9 mouse cellular contexts compared by ENCODE assay signal in the genomic region with DNA sequence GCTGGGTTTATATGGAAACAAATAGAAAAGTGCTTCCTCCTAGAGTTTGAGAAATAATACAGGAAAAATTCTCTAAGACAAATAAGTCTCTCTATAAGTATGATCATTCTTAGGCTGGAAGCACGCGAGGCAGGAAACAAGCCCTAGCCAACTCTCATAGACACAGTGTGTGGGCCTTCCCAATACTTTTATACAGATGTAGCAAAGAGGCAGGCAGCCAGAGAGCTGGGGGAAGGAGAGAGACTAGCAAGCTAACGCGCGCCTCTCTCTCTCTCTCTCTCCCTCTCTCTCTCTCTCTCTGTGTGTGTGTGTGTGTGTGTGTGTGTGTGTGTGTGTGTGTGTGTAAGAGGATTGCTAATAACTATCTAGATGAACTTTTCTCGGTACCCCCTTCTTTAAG. TPM values are rescaled to one million over a fixed set of nuclear protein-coding genes. Genes with fewer than 3 reads are reported as not detected.
A peak's percentile ranks its signal among the peaks of the same experiment; 100 is the strongest.
DNase-seq lines count a peak whose midpoint lies in the region; ATAC-seq and TF ChIP-seq lines count a peak whose summit lies in the region.
"Had no signal": no experiment of that assay in that cellular context is flagged by ENCODE, and none has a peak within 500 bp of the region (broad histone marks: within the 10 kb centered on the region; RNA-seq: fewer than 3 reads in every experiment).

No protein-coding gene starts in this region.

- 45% methylated on average over 6 of the region's 6 CpGs for WGBS in kidney, embryonic 16.5 days
- WGBS in embryonic facial prominence, embryonic 15.5 days = 10% methylated on average over 3 of the region's 6 CpGs
- WGBS in hindbrain, postnatal 0 days = 48% methylated on average over 6 of the region's 6 CpGs
- 39% methylated on average over 5 of the region's 6 CpGs for WGBS in midbrain, embryonic 14.5 days

- peak overlapping the region; percentile 64 for H3K4me3 ChIP-seq in kidney, embryonic 16.5 days (ENCODE audit: low read length)
- peak overlapping the region; percentile 56 for H3K4me3 ChIP-seq in embryonic facial prominence, embryonic 15.5 days (replicated peaks)
- no peak overlapping the region; the same call in 1 of the 2 replicates for H3K4me3 ChIP-seq in hindbrain, postnatal 0 days (ENCODE audit: low read length)
- peak overlapping the region; percentile 45; the same call in 1 of the 2 replicates for H3K4me3 ChIP-seq in midbrain, embryonic 14.5 days (replicated peaks; ENCODE audit: low read depth, low read length)

- H3K9ac ChIP-seq in kidney, embryonic 16.5 days (replicated peaks; ENCODE audit: low read length) = peak overlapping the region; percentile 80; the same call in 1 of the 2 replicates
- no peak overlapping the region for H3K9ac ChIP-seq in embryonic facial prominence, embryonic 15.5 days
- no peak overlapping the region for H3K9ac ChIP-seq in hindbrain, postnatal 0 days (replicated peaks; ENCODE audit: low read length)
- no peak overlapping the region for H3K9ac ChIP-seq in midbrain, embryonic 14.5 days (replicated peaks; ENCODE audit: low read length)

- H3K4me1 ChIP-seq in kidney, embryonic 16.5 days (ENCODE audit: insufficient read depth, low read length) = peaks cover 15% of the 10 kb centered on the region; the same call in 1 of the 2 replicates
- peaks cover 5% of the 10 kb centered on the region; the same call in 1 of the 2 replicates for H3K4me1 ChIP-seq in embryonic facial prominence, embryonic 15.5 days
- H3K4me1 ChIP-seq in hindbrain, postnatal 0 days (ENCODE audit: insufficient read depth, low read length) = no peaks in the 10 kb centered on the region
- no peaks in the 10 kb centered on the region for H3K4me1 ChIP-seq in midbrain, embryonic 14.5 days (ENCODE audit: control insufficient read depth, insufficient read depth, low read length)

- no peak for DNase-seq in kidney, postnatal 14 days
- no peak for DNase-seq in hindbrain, postnatal 0 days (ENCODE audit: low spot score)
- peak; percentile 25 for DNase-seq in midbrain, embryonic 14.5 days
- DNase-seq in thymus, postnatal 4 days = no peak
- DNase-seq in ovary, postnatal 10 days (ENCODE audit: low spot score) = no peak
- DNase-seq in embryo, embryonic 9.5 days (ENCODE audit: extremely low spot score) = no peak
- DNase-seq: layer of hippocampus, adult 9-11 months had no signal

- H3K36me3 ChIP-seq in kidney, embryonic 16.5 days (ENCODE audit: insufficient read depth, low read length) = no peaks in the 10 kb centered on the region
- no peaks in the 10 kb centered on the region for H3K36me3 ChIP-seq in embryonic facial prominence, embryonic 15.5 days
- no peaks in the 10 kb centered on the region for H3K36me3 ChIP-seq in hindbrain, postnatal 0 days (ENCODE audit: insufficient read depth, low read length)
- no peaks in the 10 kb centered on the region for H3K36me3 ChIP-seq in midbrain, embryonic 14.5 days (ENCODE audit: control insufficient read depth, insufficient read depth, low read length)

- no peak for TF ChIP-seq CTCF in hindbrain, postnatal 0 days (IDR thresholded peaks at IDR 0.05; ENCODE audit: low read depth)

- H3K27me3 ChIP-seq in kidney, embryonic 16.5 days (ENCODE audit: insufficient read depth, low read length) = peaks cover 6% of the 10 kb centered on the region; the same call in 1 of the 2 replicates
- H3K27me3 ChIP-seq in embryonic facial prominence, embryonic 15.5 days = 0 out of 2 replicates have a peak, but pooled peaks cover 3% of the 10 kb centered on the region
- no peaks in the 10 kb centered on the region for H3K27me3 ChIP-seq in hindbrain, postnatal 0 days (ENCODE audit: insufficient read depth, low read length)
- H3K27me3 ChIP-seq in midbrain, embryonic 14.5 days (ENCODE audit: control insufficient read depth, insufficient read depth, low read length) = no peaks in the 10 kb centered on the region

- H3K27ac ChIP-seq in kidney, embryonic 16.5 days (ENCODE audit: low read length) = peak overlapping the region; percentile 84; the same call in 1 of the 2 replicates
- peak overlapping the region; percentile 85 for H3K27ac ChIP-seq in embryonic facial prominence, embryonic 15.5 days (replicated peaks)
- H3K27ac ChIP-seq in hindbrain, postnatal 0 days = no peak overlapping the region
- no peak overlapping the region for H3K27ac ChIP-seq in midbrain, embryonic 14.5 days (replicated peaks; ENCODE audit: low read depth, low read length)

- H3K9me3 ChIP-seq in kidney, embryonic 16.5 days (ENCODE audit: low read length) = no peaks in the 10 kb centered on the region
- H3K9me3 ChIP-seq in embryonic facial prominence, embryonic 15.5 days (replicated peaks) = no peaks in the 10 kb centered on the region
- no peaks in the 10 kb centered on the region for H3K9me3 ChIP-seq in hindbrain, postnatal 0 days (ENCODE audit: low read length)
- H3K9me3 ChIP-seq in midbrain, embryonic 14.5 days (ENCODE audit: control insufficient read depth, low read length) = no peaks in the 10 kb centered on the region

- H3K4me2 ChIP-seq in kidney, embryonic 16.5 days (replicated peaks; ENCODE audit: low read depth, low read length) = peak overlapping the region; percentile 59
- H3K4me2 ChIP-seq in embryonic facial prominence, embryonic 15.5 days (replicated peaks) = peak overlapping the region; percentile 67
- peak overlapping the region; percentile 70; the same call in 1 of the 2 replicates for H3K4me2 ChIP-seq in hindbrain, postnatal 0 days (ENCODE audit: low read depth, low read length)
- peak overlapping the region; percentile 79 for H3K4me2 ChIP-seq in midbrain, embryonic 14.5 days (ENCODE audit: low read length)

- no peak for ATAC-seq in kidney, embryonic 16.5 days (ENCODE audit: low FRiP score, low TSS enrichment)
- ATAC-seq in embryonic facial prominence, embryonic 15.5 days (ENCODE audit: insufficient number of reproducible peaks, low FRiP score, low TSS enrichment, low read depth) = no peak
- no peak for ATAC-seq in hindbrain, postnatal 0 days
- ATAC-seq in midbrain, embryonic 14.5 days (ENCODE audit: low FRiP score, low TSS enrichment) = no peak

RNA-seq across cellular contexts. Expression of gene Gpc3, which starts 2.2 kb away (rescaled TPM):
- polyA plus RNA-seq in kidney, embryonic 16.5 days (2015; fragmentation: Nextera tagmentation; extraction: Ambion mirVana) = 969 and 985 TPM in 2 replicates
- polyA plus RNA-seq in embryonic facial prominence, embryonic 15.5 days (2015; fragmentation: Nextera tagmentation; extraction: Ambion mirVana) = 580 and 582 TPM in 2 replicates
- 15.6 and 33.3 TPM in 2 replicates for total RNA-seq in hindbrain, postnatal 0 days (2014; rRNA removed)
- polyA plus RNA-seq in hindbrain, postnatal 0 days (2015; fragmentation: Nextera tagmentation; extraction: Ambion mirVana) = 82.4 and 86.1 TPM in 2 replicates
- polyA plus RNA-seq in midbrain, embryonic 14.5 days (2014; fragmentation: Nextera tagmentation; extraction: Ambion mirVana) = 13.2 and 58.4 TPM in 2 replicates

Comparison
In these comparisons a context has a peak if more than half of its experiments do, and no peak if none do; other contexts are left out.
1. H3K27ac ChIP-seq: peak in kidney, embryonic 16.5 days (single experiment) and embryonic facial prominence, embryonic 15.5 days (single experiment); none in hindbrain, postnatal 0 days (single experiment) and midbrain, embryonic 14.5 days (single experiment).
2. Peak in every context shown above with its lines, with median percentiles within 50 percentile points of each other: H3K4me2 ChIP-seq.